Mouse (Mus musculus): Measurements from ENCODE around the gene Brinp3. TPM values are rescaled to one million over a fixed set of nuclear protein-coding genes. Genes with fewer than 3 reads are reported as not detected.

Brinp3 gene
- total and polyA plus RNA-seq, 2 experiments from 2014 or later, result 0.10 TPM; not detected in 1

DNA sequence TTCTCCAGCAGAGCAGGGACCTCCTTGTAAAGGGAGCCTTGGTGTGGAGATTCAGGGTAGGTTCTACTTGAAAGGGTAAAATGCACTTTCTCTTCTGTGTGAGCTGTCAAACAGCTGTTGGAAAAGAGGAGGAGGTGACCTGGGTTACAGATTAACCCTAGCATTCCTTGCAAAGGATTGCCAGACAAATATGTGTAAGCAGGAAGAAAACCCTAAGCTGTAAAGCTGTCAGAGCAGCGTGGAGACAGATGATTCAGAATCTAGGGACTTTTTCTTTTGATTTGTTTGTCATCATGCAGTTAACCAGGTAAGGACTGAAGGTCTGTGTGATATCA, 4.2 kb downstream of the Brinp3 start:
- H3K27me3 ChIP-seq (ENCODE audit: control insufficient read depth, insufficient read depth, low read length), result peaks cover 28% of the 10 kb centered on the region
- ATAC-seq (ENCODE audit: insufficient read depth, low read depth), result no peak
- no peak overlapping the region for H3K9ac ChIP-seq (replicated peaks; ENCODE audit: low read depth, low read length)
- DNase-seq (ENCODE audit: low spot score), result no peak
- WGBS, result 5% methylated on average over 1 of the region's 1 CpGs
- TF ChIP-seq EP300 (IDR thresholded peaks at IDR 0.05; ENCODE audit: low read depth) (no peak), CTCF (IDR thresholded peaks at IDR 0.05; ENCODE audit: low read depth) (no peak)
- H3K4me2 ChIP-seq (ENCODE audit: low read depth, low read length), result peak overlapping the region; percentile 76
- no peak overlapping the region for H3K27ac ChIP-seq (ENCODE audit: low read depth)
- H3K4me1 ChIP-seq (ENCODE audit: control insufficient read depth, insufficient read depth), result 0 out of 2 replicates have a peak, but pooled peaks cover 4% of the 10 kb centered on the region
- H3K9me3 ChIP-seq (replicated peaks; ENCODE audit: control insufficient read depth, low read length), result no peaks in the 10 kb centered on the region
- H3K4me3 ChIP-seq (ENCODE audit: low read depth, low read length), result peak overlapping the region; percentile 44
- no peaks in the 10 kb centered on the region for H3K36me3 ChIP-seq (replicated peaks; ENCODE audit: control insufficient read depth, insufficient read depth, low read length)

DNA sequence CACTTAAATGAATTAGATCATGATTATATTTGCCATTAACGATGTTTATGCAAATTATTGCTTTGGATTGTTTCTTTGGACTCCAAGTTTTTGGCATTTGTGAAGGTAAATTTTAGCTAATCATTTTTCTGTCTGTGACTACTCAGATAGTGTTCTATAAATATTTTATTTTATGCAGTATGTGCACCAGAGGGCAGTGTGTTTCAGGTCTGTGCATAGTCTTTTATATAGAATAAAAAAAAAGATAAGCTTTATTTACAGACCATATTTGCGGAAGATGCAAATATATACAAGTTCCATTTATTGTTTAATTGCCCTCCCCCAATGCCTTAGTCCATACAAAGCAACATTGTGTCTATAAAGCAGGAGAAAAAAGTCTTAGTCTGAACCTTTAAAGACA, 20.8 kb downstream of the Brinp3 start:
- DNase-seq (ENCODE audit: low spot score) (no peak), ATAC-seq (ENCODE audit: insufficient read depth, low read depth) (no peak)
- no peaks in the 10 kb centered on the region for H3K36me3 ChIP-seq (replicated peaks; ENCODE audit: control insufficient read depth, insufficient read depth, low read length)
- H3K4me1 ChIP-seq (ENCODE audit: control insufficient read depth, insufficient read depth), result no peaks in the 10 kb centered on the region
- H3K9ac ChIP-seq (replicated peaks; ENCODE audit: low read depth, low read length), result no peak overlapping the region
- no peak overlapping the region for H3K4me2 ChIP-seq (ENCODE audit: low read depth, low read length)
- H3K9me3 ChIP-seq (replicated peaks; ENCODE audit: control insufficient read depth, low read length), result no peaks in the 10 kb centered on the region
- 53% methylated on average over 2 of the region's 2 CpGs for WGBS
- H3K4me3 ChIP-seq (ENCODE audit: low read depth, low read length), result no peak overlapping the region
- TF ChIP-seq CTCF (IDR thresholded peaks at IDR 0.05; ENCODE audit: low read depth) (no peak), EP300 (IDR thresholded peaks at IDR 0.05; ENCODE audit: low read depth) (no peak)
- H3K27ac ChIP-seq (ENCODE audit: low read depth), result no peak overlapping the region
- no peaks in the 10 kb centered on the region for H3K27me3 ChIP-seq (ENCODE audit: control insufficient read depth, insufficient read depth, low read length)

DNA sequence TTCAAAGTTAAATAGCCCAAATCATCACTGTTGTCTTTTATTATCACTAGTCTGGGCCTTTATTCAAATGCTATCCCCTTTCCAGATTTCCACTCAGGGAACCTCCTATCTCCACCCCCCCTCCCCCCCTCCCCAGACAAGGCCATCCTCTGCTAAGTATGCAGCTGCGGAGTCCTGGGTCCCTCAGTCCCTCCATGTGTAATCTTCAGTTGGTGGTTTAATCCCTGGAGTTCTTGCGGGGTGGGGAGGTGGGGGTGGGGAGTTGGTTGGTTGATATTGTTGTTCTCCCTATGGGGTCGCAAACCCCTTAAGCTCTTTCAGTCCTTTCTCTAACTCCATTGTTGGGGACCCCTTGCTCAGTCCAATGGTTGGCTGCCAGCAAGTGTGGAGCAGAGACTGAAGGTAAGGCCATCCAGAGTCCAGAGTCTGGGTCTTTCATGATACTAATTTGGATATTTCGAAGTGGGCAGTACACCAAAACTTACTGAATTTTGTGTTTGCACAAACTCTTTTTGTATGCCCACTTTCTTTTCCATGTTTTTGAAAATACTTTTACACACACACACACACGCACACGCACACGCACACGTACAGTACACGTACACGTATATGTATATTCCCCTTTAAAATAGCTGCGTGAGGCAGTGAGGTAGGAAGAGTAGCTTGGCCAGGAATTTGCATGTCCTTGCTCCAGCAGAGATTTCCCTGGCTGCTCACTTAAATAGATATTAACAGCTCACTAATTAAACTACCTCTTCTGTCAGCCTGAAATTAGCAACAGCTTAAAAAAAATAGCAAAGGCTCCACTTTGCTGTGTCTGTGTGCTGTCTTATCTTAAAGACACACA, 29.4 kb downstream of the Brinp3 start:
- no peaks in the 10 kb centered on the region for H3K27me3 ChIP-seq (ENCODE audit: control insufficient read depth, insufficient read depth, low read length)
- no peak for ATAC-seq (ENCODE audit: insufficient read depth, low read depth)
- H3K4me2 ChIP-seq (ENCODE audit: low read depth, low read length), result no peak overlapping the region
- H3K4me1 ChIP-seq (ENCODE audit: control insufficient read depth, insufficient read depth), result no peaks in the 10 kb centered on the region
- WGBS, result 69% methylated on average over 11 of the region's 11 CpGs
- no peaks in the 10 kb centered on the region for H3K9me3 ChIP-seq (replicated peaks; ENCODE audit: control insufficient read depth, low read length)
- H3K4me3 ChIP-seq (ENCODE audit: low read depth, low read length), result no peak overlapping the region
- no peak overlapping the region for H3K27ac ChIP-seq (ENCODE audit: low read depth)
- H3K9ac ChIP-seq (replicated peaks; ENCODE audit: low read depth, low read length), result no peak overlapping the region
- no peak for DNase-seq (ENCODE audit: low spot score)
- no peak for TF ChIP-seq CTCF (IDR thresholded peaks at IDR 0.05; ENCODE audit: low read depth)
- TF ChIP-seq EP300 (IDR thresholded peaks at IDR 0.05; ENCODE audit: low read depth), result no peak
- no peaks in the 10 kb centered on the region for H3K36me3 ChIP-seq (replicated peaks; ENCODE audit: control insufficient read depth, insufficient read depth, low read length)

DNA sequence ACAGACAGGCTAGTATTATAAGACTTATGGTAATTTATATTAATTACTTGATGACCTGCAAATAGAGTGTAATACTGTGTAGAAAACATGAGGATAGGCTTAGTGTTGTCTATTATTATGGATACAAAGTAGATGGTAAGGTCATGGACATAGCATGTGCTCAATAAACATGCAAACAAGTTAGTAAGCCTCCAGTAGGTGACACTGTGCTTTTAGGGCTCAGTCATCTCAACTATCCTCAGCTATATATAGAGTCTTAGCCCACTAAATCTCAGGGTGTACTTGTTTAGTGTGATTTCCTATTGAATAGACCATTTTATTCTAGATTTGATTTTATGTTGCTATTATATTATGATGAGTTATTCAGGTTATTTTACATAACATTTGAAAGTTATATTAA, 34.0 kb downstream of the Brinp3 start:
- Histone ChIP-seq H3K9ac (replicated peaks; ENCODE audit: low read depth, low read length) (no peak overlapping the region), H3K27me3 (ENCODE audit: control insufficient read depth, insufficient read depth, low read length) (no peaks in the 10 kb centered on the region), H3K36me3 (replicated peaks; ENCODE audit: control insufficient read depth, insufficient read depth, low read length) (no peaks in the 10 kb centered on the region), H3K4me3 (ENCODE audit: low read depth, low read length) (no peak overlapping the region), H3K9me3 (replicated peaks; ENCODE audit: control insufficient read depth, low read length) (no peaks in the 10 kb centered on the region), H3K27ac (ENCODE audit: low read depth) (no peak overlapping the region), H3K4me2 (ENCODE audit: low read depth, low read length) (no peak overlapping the region), H3K4me1 (ENCODE audit: control insufficient read depth, insufficient read depth) (no peaks in the 10 kb centered on the region)
- TF ChIP-seq CTCF (IDR thresholded peaks at IDR 0.05; ENCODE audit: low read depth), result no peak
- TF ChIP-seq EP300 (IDR thresholded peaks at IDR 0.05; ENCODE audit: low read depth), result no peak
- no peak for ATAC-seq (ENCODE audit: insufficient read depth, low read depth)
- no peak for DNase-seq (ENCODE audit: low spot score)

DNA sequence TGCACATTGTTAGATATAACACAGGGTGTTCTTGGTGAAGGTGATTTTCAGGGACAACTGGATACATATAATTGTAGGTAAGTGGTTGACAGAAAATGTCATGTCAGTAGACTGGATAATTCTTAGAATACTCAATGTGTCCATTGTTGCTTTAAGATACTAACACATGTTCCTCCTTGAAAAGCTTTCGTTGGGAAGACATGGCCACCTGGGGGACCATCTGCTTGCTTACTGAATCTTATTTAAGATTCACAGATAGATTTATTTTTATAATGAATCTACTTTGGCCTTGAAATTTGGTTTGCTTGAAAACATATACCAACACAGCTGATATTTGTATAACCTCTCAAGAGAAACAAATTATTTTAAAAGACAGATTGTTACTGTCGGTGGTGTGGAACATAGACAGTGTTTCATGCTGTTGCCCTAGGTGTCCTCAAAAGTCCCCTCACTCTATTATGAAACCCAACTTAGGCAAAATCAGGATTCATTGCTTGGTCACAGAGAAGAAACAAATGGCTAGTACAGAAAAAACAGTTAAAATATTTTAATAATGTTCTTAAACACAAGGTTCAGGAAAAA, 52.4 kb downstream of the Brinp3 start:
- 75% methylated on average over 2 of the region's 2 CpGs for WGBS
- no peak overlapping the region for H3K9ac ChIP-seq (replicated peaks; ENCODE audit: low read depth, low read length)
- no peaks in the 10 kb centered on the region for H3K36me3 ChIP-seq (replicated peaks; ENCODE audit: control insufficient read depth, insufficient read depth, low read length)
- H3K27me3 ChIP-seq (ENCODE audit: control insufficient read depth, insufficient read depth, low read length), result no peaks in the 10 kb centered on the region
- H3K4me1 ChIP-seq (ENCODE audit: control insufficient read depth, insufficient read depth), result no peaks in the 10 kb centered on the region
- H3K27ac ChIP-seq (ENCODE audit: low read depth), result no peak overlapping the region
- DNase-seq (ENCODE audit: low spot score), result no peak
- TF ChIP-seq CTCF (IDR thresholded peaks at IDR 0.05; ENCODE audit: low read depth) (no peak), EP300 (IDR thresholded peaks at IDR 0.05; ENCODE audit: low read depth) (no peak)
- H3K4me2 ChIP-seq (ENCODE audit: low read depth, low read length), result no peak overlapping the region
- no peak overlapping the region for H3K4me3 ChIP-seq (ENCODE audit: low read depth, low read length)
- no peak for ATAC-seq (ENCODE audit: insufficient read depth, low read depth)
- no peaks in the 10 kb centered on the region for H3K9me3 ChIP-seq (replicated peaks; ENCODE audit: control insufficient read depth, low read length)

Data from heart, postnatal 0 days (tissue).